ENCODE assay signal across 23 mouse cellular contexts in the genomic region with DNA sequence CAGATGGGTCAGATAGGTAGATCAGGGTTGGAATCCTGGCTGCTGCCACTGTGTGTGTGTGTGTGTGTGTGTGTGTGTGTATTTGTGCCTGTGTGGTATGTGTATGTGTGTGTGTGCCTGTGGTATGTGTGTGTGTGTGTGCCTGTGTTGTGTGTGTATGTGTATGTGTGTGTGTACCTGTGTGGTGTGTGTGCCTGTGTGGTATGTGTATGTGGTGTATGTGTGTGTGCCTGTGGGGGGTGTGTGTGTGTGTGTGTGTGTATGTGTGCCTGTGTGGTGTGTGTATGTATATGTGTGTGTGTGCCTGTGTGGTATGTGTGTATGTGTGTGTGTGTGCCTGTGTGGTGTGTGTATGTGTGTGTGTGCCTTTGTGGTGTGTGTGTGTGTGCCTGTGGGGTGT. TPM values are rescaled to one million over a fixed set of nuclear protein-coding genes. Genes with fewer than 3 reads are reported as not detected.
DNase-seq lines count a peak whose midpoint lies in the region; ATAC-seq and TF ChIP-seq lines count a peak whose summit lies in the region.
"Had no signal": no experiment of that assay in that cellular context is flagged by ENCODE, and none has a peak within 500 bp of the region (broad histone marks: within the 10 kb centered on the region; RNA-seq: fewer than 3 reads in every experiment).

No protein-coding gene starts in this region.

- DNase-seq in embryonic facial prominence, embryonic 10.5 days (ENCODE audit: low spot score): no peak
- DNase-seq in heart, postnatal 10 days: no peak
- DNase-seq in hindbrain, postnatal 0 days (ENCODE audit: low spot score): no peak
- no peak for DNase-seq in hindbrain, embryonic 11.5 days (ENCODE audit: low spot score)
- DNase-seq in MEL (ENCODE audit: low read depth, low spot score): no peak
- no peak for DNase-seq in layer of hippocampus, adult 11-12 months (ENCODE audit: low spot score)
- DNase-seq: adrenal gland, adult 2 months; adrenal gland, adult 8-10 months; adrenal gland, postnatal 10 days; adrenal gland, postnatal 14 days; adrenal gland, postnatal 25 days; adrenal gland, postnatal 36 days; B cell, adult 2 months; cerebellum, adult 11 months; cerebellum, adult 11-12 months; cerebellum, adult 18-20 months had no signal

- TF ChIP-seq RAD21 in MEL (IDR thresholded peaks at IDR 0.05; ENCODE audit: low read depth, low read length): no peak

- no peak overlapping the region for H3K4me3 ChIP-seq in embryonic facial prominence, embryonic 15.5 days (replicated peaks)
- no peak overlapping the region for H3K4me3 ChIP-seq in embryonic facial prominence, embryonic 10.5 days
- no peak overlapping the region for H3K4me3 ChIP-seq in heart, embryonic 12.5 days
- no peak overlapping the region for H3K4me3 ChIP-seq in hindbrain, postnatal 0 days (ENCODE audit: low read length)
- no peak overlapping the region for H3K4me3 ChIP-seq in hindbrain, embryonic 11.5 days (ENCODE audit: low read depth, low read length)
- H3K4me3 ChIP-seq in MEL (ENCODE audit: control insufficient read depth in 1 of 2, insufficient read depth in 1 of 2, low read depth in 2 of 2, low read length in 2 of 2): no peak overlapping the region

- H3K9me3 ChIP-seq in embryonic facial prominence, embryonic 15.5 days (replicated peaks): no peaks in the 10 kb centered on the region
- H3K9me3 ChIP-seq in embryonic facial prominence, embryonic 10.5 days: no peaks in the 10 kb centered on the region
- no peaks in the 10 kb centered on the region for H3K9me3 ChIP-seq in heart, embryonic 12.5 days (replicated peaks)
- no peaks in the 10 kb centered on the region for H3K9me3 ChIP-seq in hindbrain, postnatal 0 days (ENCODE audit: low read length)
- no peaks in the 10 kb centered on the region for H3K9me3 ChIP-seq in hindbrain, embryonic 11.5 days (ENCODE audit: control insufficient read depth, low read length)
- H3K9me3 ChIP-seq in MEL (replicated peaks; ENCODE audit: insufficient read depth, low read length): no peaks in the 10 kb centered on the region
- H3K9me3 ChIP-seq: G1E had no signal

- no peak for TF ChIP-seq POLR2A in MEL (IDR thresholded peaks at IDR 0.05; ENCODE audit: control insufficient read depth in 1 of 2, insufficient read depth in 1 of 2, low read depth in 1 of 2, low read length in 2 of 2, poor library complexity in 1 of 2)

- H3K27ac ChIP-seq in embryonic facial prominence, embryonic 15.5 days (replicated peaks): no peak overlapping the region
- H3K27ac ChIP-seq in embryonic facial prominence, embryonic 10.5 days (replicated peaks): no peak overlapping the region
- H3K27ac ChIP-seq in heart, embryonic 12.5 days (ENCODE audit: poor library complexity, severe bottlenecking): no peak overlapping the region
- H3K27ac ChIP-seq in hindbrain, postnatal 0 days: no peak overlapping the region
- no peak overlapping the region for H3K27ac ChIP-seq in hindbrain, embryonic 11.5 days (ENCODE audit: low read depth, low read length)
- H3K27ac ChIP-seq in MEL (ENCODE audit: control insufficient read depth, low read depth, low read length): no peak overlapping the region

- 0 out of 2 replicates have a peak, but pooled peaks have one; percentile 12 for ATAC-seq in embryonic facial prominence, embryonic 15.5 days (ENCODE audit: insufficient number of reproducible peaks, low FRiP score, low TSS enrichment, low read depth)
- 0 out of 2 replicates have a peak, but pooled peaks have one; percentile 30 for ATAC-seq in heart, embryonic 12.5 days (ENCODE audit: insufficient number of reproducible peaks, low FRiP score)
- ATAC-seq in hindbrain, postnatal 0 days: 0 out of 2 replicates have a peak, but pooled peaks have one; percentile 36
- no peak for ATAC-seq in hindbrain, embryonic 11.5 days (ENCODE audit: low FRiP score)
- ATAC-seq: activated CD4-positive, CD25-positive, alpha-beta regulatory T cell, adult 4 months; CD4-positive, CD25-positive, alpha-beta regulatory T cell, adult 4 months; Patski had no signal

- H3K79me2 ChIP-seq in MEL (ENCODE audit: control insufficient read depth, insufficient read depth, low read length, poor library complexity): no peaks in the 10 kb centered on the region

- intact Hi-C loops in heart, postnatal 10 days (cut with DNase I): no loop called here

- TF ChIP-seq EP300 in MEL (IDR thresholded peaks at IDR 0.05; ENCODE audit: low read depth in 1 of 2, low read length in 2 of 2): no peak

- H3K4me2 ChIP-seq in embryonic facial prominence, embryonic 15.5 days (replicated peaks): no peak overlapping the region
- no peak overlapping the region for H3K4me2 ChIP-seq in heart, embryonic 12.5 days
- H3K4me2 ChIP-seq in hindbrain, postnatal 0 days (ENCODE audit: low read depth, low read length): no peak overlapping the region
- no peak overlapping the region for H3K4me2 ChIP-seq in hindbrain, embryonic 11.5 days (replicated peaks; ENCODE audit: low read depth, low read length)

- H3K4me1 ChIP-seq in embryonic facial prominence, embryonic 15.5 days: peaks cover 8% of the 10 kb centered on the region
- peaks cover 8% of the 10 kb centered on the region; the same call in 1 of the 2 replicates for H3K4me1 ChIP-seq in embryonic facial prominence, embryonic 10.5 days
- H3K4me1 ChIP-seq in heart, embryonic 12.5 days (replicated peaks): no peaks in the 10 kb centered on the region
- no peaks in the 10 kb centered on the region for H3K4me1 ChIP-seq in hindbrain, postnatal 0 days (ENCODE audit: insufficient read depth, low read length)
- no peaks in the 10 kb centered on the region for H3K4me1 ChIP-seq in hindbrain, embryonic 11.5 days (replicated peaks; ENCODE audit: control insufficient read depth, insufficient read depth, low read length)
- peaks cover 12 to 22% of the 10 kb centered on the region in 2 experiments for H3K4me1 ChIP-seq in MEL (ENCODE audit: control insufficient read depth in 1 of 2, insufficient read depth in 2 of 2, low read length in 2 of 2)

- H3K9ac ChIP-seq in embryonic facial prominence, embryonic 15.5 days: no peak overlapping the region
- no peak overlapping the region; the same call in 1 of the 2 replicates for H3K9ac ChIP-seq in heart, embryonic 12.5 days
- no peak overlapping the region for H3K9ac ChIP-seq in hindbrain, postnatal 0 days (replicated peaks; ENCODE audit: low read length)
- H3K9ac ChIP-seq in hindbrain, embryonic 11.5 days (ENCODE audit: low read depth, low read length): no peak overlapping the region
- no peak overlapping the region for H3K9ac ChIP-seq in MEL (ENCODE audit: control insufficient read depth, low read depth, low read length, poor library complexity, severe bottlenecking)

- no peak for TF ChIP-seq CTCF in hindbrain, postnatal 0 days (IDR thresholded peaks at IDR 0.05; ENCODE audit: low read depth)
- no peak for TF ChIP-seq CTCF in MEL (IDR thresholded peaks at IDR 0.05 in 2 of 3, conservative IDR thresholded peaks at IDR 0.05 in 1 of 3; ENCODE audit: control insufficient read depth in 1 of 3, insufficient read depth in 1 of 3, low read depth in 2 of 3, low read length in 3 of 3, poor library complexity in 1 of 3, severe bottlenecking in 1 of 3)

- no peaks in the 10 kb centered on the region for H3K36me3 ChIP-seq in embryonic facial prominence, embryonic 15.5 days
- no peaks in the 10 kb centered on the region for H3K36me3 ChIP-seq in embryonic facial prominence, embryonic 10.5 days (replicated peaks)
- no peaks in the 10 kb centered on the region for H3K36me3 ChIP-seq in heart, embryonic 12.5 days
- no peaks in the 10 kb centered on the region for H3K36me3 ChIP-seq in hindbrain, postnatal 0 days (ENCODE audit: insufficient read depth, low read length)
- H3K36me3 ChIP-seq in hindbrain, embryonic 11.5 days (ENCODE audit: control insufficient read depth, insufficient read depth, low read length): no peaks in the 10 kb centered on the region
- H3K36me3 ChIP-seq in MEL (ENCODE audit: control insufficient read depth in 1 of 2, insufficient read depth in 2 of 2, low read length in 2 of 2): peaks cover 0 to 7% of the 10 kb centered on the region in 2 experiments; a peak in 2 of 4 replicates
- H3K36me3 ChIP-seq: G1E had no signal

- peaks cover 13% of the 10 kb centered on the region for H3K27me3 ChIP-seq in embryonic facial prominence, embryonic 15.5 days
- H3K27me3 ChIP-seq in embryonic facial prominence, embryonic 10.5 days (replicated peaks; ENCODE audit: low read depth, poor library complexity, severe bottlenecking): peaks cover 36% of the 10 kb centered on the region
- peaks cover 34% of the 10 kb centered on the region for H3K27me3 ChIP-seq in heart, embryonic 12.5 days (replicated peaks)
- H3K27me3 ChIP-seq in hindbrain, postnatal 0 days (ENCODE audit: insufficient read depth, low read length): peaks cover 1% of the 10 kb centered on the region; the same call in 1 of the 2 replicates
- H3K27me3 ChIP-seq in hindbrain, embryonic 11.5 days (ENCODE audit: control insufficient read depth, insufficient read depth, low read length): peaks cover 12% of the 10 kb centered on the region
- H3K27me3 ChIP-seq in MEL (ENCODE audit: control insufficient read depth in 1 of 2, insufficient read depth in 2 of 2, low read length in 2 of 2): no peaks in the 10 kb centered on the region

RNA-seq across cellular contexts. Expression of a gene that starts 6.4 kb away (rescaled TPM):
- polyA plus RNA-seq in embryonic facial prominence, embryonic 15.5 days (2015; fragmentation: Nextera tagmentation; extraction: Ambion mirVana): 4.5 and 5.0 TPM in 2 replicates
- polyA plus RNA-seq in embryonic facial prominence, embryonic 10.5 days (2016; fragmentation: Nextera tagmentation; extraction: Ambion mirVana): 0.22 TPM in 1 of 2 replicates, not detected in the other
- polyA plus RNA-seq in heart, embryonic 12.5 days (2016; fragmentation: Nextera tagmentation; extraction: Ambion mirVana): 0.10 and 0.19 TPM in 2 replicates
- total RNA-seq in heart, postnatal 10 days (2021): under 1 TPM; 0.41 to 0.50 TPM
- 4.9 and 8.2 TPM in 2 replicates for total RNA-seq in hindbrain, postnatal 0 days (2014; rRNA removed)
- polyA plus RNA-seq in hindbrain, postnatal 0 days (2015; fragmentation: Nextera tagmentation; extraction: Ambion mirVana): 2.9 and 3.1 TPM in 2 replicates
- polyA plus RNA-seq in hindbrain, embryonic 11.5 days (2014; fragmentation: Nextera tagmentation; extraction: Ambion mirVana): 0.59 and 0.73 TPM in 2 replicates
- 0.04 TPM in 1 of 2 replicates, not detected in the other for total RNA-seq in MEL (2012; rRNA removed)
- polyA plus RNA-seq in MEL (2012; ENCODE audit: insufficient read depth in 1 of 2, insufficient read length in 2 of 2, low read depth in 1 of 2, low replicate concordance in 2 of 2, missing spikeins in 1 of 2): under 1 TPM in 1 of 2 experiments, not detected in 1; 0.08 TPM
- total RNA-seq: CH12.LX had no signal
- polyA plus RNA-seq: G1E, Patski had no signal

RNA-seq across cellular contexts. Expression of a gene that starts 10.4 kb away (rescaled TPM):
- 40.5 and 44.8 TPM in 2 replicates for polyA plus RNA-seq in embryonic facial prominence, embryonic 15.5 days (2015; fragmentation: Nextera tagmentation; extraction: Ambion mirVana)
- 37.8 and 41.3 TPM in 2 replicates for polyA plus RNA-seq in embryonic facial prominence, embryonic 10.5 days (2016; fragmentation: Nextera tagmentation; extraction: Ambion mirVana)
- 43.8 and 47.8 TPM in 2 replicates for polyA plus RNA-seq in heart, embryonic 12.5 days (2016; fragmentation: Nextera tagmentation; extraction: Ambion mirVana)
- total RNA-seq in heart, postnatal 10 days (2021): 10 to 100 TPM; 67.6 to 69.6 TPM
- 24.8 and 38.6 TPM in 2 replicates for total RNA-seq in hindbrain, postnatal 0 days (2014; rRNA removed)
- polyA plus RNA-seq in hindbrain, postnatal 0 days (2015; fragmentation: Nextera tagmentation; extraction: Ambion mirVana): 32.1 and 35.5 TPM in 2 replicates
- polyA plus RNA-seq in hindbrain, embryonic 11.5 days (2014; fragmentation: Nextera tagmentation; extraction: Ambion mirVana): 45.3 and 50.6 TPM in 2 replicates
- 76.4 and 83.9 TPM in 2 replicates for total RNA-seq in MEL (2012; rRNA removed)
- 10 to 100 TPM in 1 of 2 experiments, not detected in 1; 99.7 TPM for polyA plus RNA-seq in MEL (2012; ENCODE audit: insufficient read depth in 1 of 2, insufficient read length in 2 of 2, low read depth in 1 of 2, low replicate concordance in 2 of 2, missing spikeins in 1 of 2)

RNA-seq across cellular contexts. Expression of a gene that starts 15.5 kb away (rescaled TPM):
- polyA plus RNA-seq in embryonic facial prominence, embryonic 15.5 days (2015; fragmentation: Nextera tagmentation; extraction: Ambion mirVana): 73.2 and 76.4 TPM in 2 replicates
- polyA plus RNA-seq in embryonic facial prominence, embryonic 10.5 days (2016; fragmentation: Nextera tagmentation; extraction: Ambion mirVana): 47.8 and 49.6 TPM in 2 replicates
- polyA plus RNA-seq in heart, embryonic 12.5 days (2016; fragmentation: Nextera tagmentation; extraction: Ambion mirVana): 46.7 and 49.6 TPM in 2 replicates
- 10 to 100 TPM; 38.5 to 39.5 TPM for total RNA-seq in heart, postnatal 10 days (2021)
- 74.9 and 98.9 TPM in 2 replicates for total RNA-seq in hindbrain, postnatal 0 days (2014; rRNA removed)
- 59.4 and 60.9 TPM in 2 replicates for polyA plus RNA-seq in hindbrain, postnatal 0 days (2015; fragmentation: Nextera tagmentation; extraction: Ambion mirVana)
- 23.6 and 23.7 TPM in 2 replicates for polyA plus RNA-seq in hindbrain, embryonic 11.5 days (2014; fragmentation: Nextera tagmentation; extraction: Ambion mirVana)
- total RNA-seq in MEL (2012; rRNA removed): 168 and 174 TPM in 2 replicates
- 100 to 1,000 TPM in 1 of 2 experiments, 10 to 100 TPM in 1; 67.5 to 171 TPM for polyA plus RNA-seq in MEL (2012; ENCODE audit: insufficient read depth in 1 of 2, insufficient read length in 2 of 2, low read depth in 1 of 2, low replicate concordance in 2 of 2, missing spikeins in 1 of 2)

RNA-seq across cellular contexts. Expression of a gene that starts 33.1 kb away (rescaled TPM):
- polyA plus RNA-seq in embryonic facial prominence, embryonic 15.5 days (2015; fragmentation: Nextera tagmentation; extraction: Ambion mirVana): 18.2 and 19.0 TPM in 2 replicates
- 16.2 and 18.0 TPM in 2 replicates for polyA plus RNA-seq in embryonic facial prominence, embryonic 10.5 days (2016; fragmentation: Nextera tagmentation; extraction: Ambion mirVana)
- 11.9 and 13.6 TPM in 2 replicates for polyA plus RNA-seq in heart, embryonic 12.5 days (2016; fragmentation: Nextera tagmentation; extraction: Ambion mirVana)
- total RNA-seq in heart, postnatal 10 days (2021): 10 to 100 TPM; 18.9 to 19.7 TPM
- total RNA-seq in hindbrain, postnatal 0 days (2014; rRNA removed): 14.8 and 15.3 TPM in 2 replicates
- polyA plus RNA-seq in hindbrain, postnatal 0 days (2015; fragmentation: Nextera tagmentation; extraction: Ambion mirVana): 10.9 and 11.8 TPM in 2 replicates
- 13.5 and 15.9 TPM in 2 replicates for polyA plus RNA-seq in hindbrain, embryonic 11.5 days (2014; fragmentation: Nextera tagmentation; extraction: Ambion mirVana)
- 175 and 199 TPM in 2 replicates for total RNA-seq in MEL (2012; rRNA removed)
- polyA plus RNA-seq in MEL (2012; ENCODE audit: insufficient read depth in 1 of 2, insufficient read length in 2 of 2, low read depth in 1 of 2, low replicate concordance in 2 of 2, missing spikeins in 1 of 2): 100 to 1,000 TPM in 1 of 2 experiments, 10 to 100 TPM in 1; 76.1 to 233 TPM

RNA-seq across cellular contexts. Expression of a gene that starts 36.5 kb away (rescaled TPM):
- 57.8 and 63.0 TPM in 2 replicates for polyA plus RNA-seq in embryonic facial prominence, embryonic 15.5 days (2015; fragmentation: Nextera tagmentation; extraction: Ambion mirVana)
- 40.9 and 45.1 TPM in 2 replicates for polyA plus RNA-seq in embryonic facial prominence, embryonic 10.5 days (2016; fragmentation: Nextera tagmentation; extraction: Ambion mirVana)
- polyA plus RNA-seq in heart, embryonic 12.5 days (2016; fragmentation: Nextera tagmentation; extraction: Ambion mirVana): 88.5 and 89.2 TPM in 2 replicates
- 10 to 100 TPM; 24.5 to 25.3 TPM for total RNA-seq in heart, postnatal 10 days (2021)
- total RNA-seq in hindbrain, postnatal 0 days (2014; rRNA removed): 115 and 123 TPM in 2 replicates
- polyA plus RNA-seq in hindbrain, postnatal 0 days (2015; fragmentation: Nextera tagmentation; extraction: Ambion mirVana): 134 and 142 TPM in 2 replicates
- polyA plus RNA-seq in hindbrain, embryonic 11.5 days (2014; fragmentation: Nextera tagmentation; extraction: Ambion mirVana): 80.3 and 83.2 TPM in 2 replicates
- 40.1 and 55.2 TPM in 2 replicates for total RNA-seq in MEL (2012; rRNA removed)
- polyA plus RNA-seq in MEL (2012; ENCODE audit: insufficient read depth in 1 of 2, insufficient read length in 2 of 2, low read depth in 1 of 2, low replicate concordance in 2 of 2, missing spikeins in 1 of 2): 10 to 100 TPM in 1 of 2 experiments, not detected in 1; 67.9 TPM
